Mouse (Mus musculus) liver, embryonic 14 days (tissue): Measurements from ENCODE around the gene Atg10. TPM values are rescaled to one million over a fixed set of nuclear protein-coding genes. Genes with fewer than 3 reads are reported as not detected.

Experiments
- polyA plus RNA-seq: library from polyadenylated mRNA; depleted of rRNA; stranded (reverse); fragments of >200 nt; gene quantifications from 2 replicates; pipeline ENCODE4 v1.2.3, GENCODE M21; 2012; rRNA removed

Gene Atg10
- polyA plus RNA-seq = 0.94 and 1.3 TPM in 2 replicates

GRCm38 (mm10) chr13:91223587-91224437 lies at the start of gene Atg10:
Gene Atg10, minus strand, starts transcription at chr13:91223968.

DNA sequence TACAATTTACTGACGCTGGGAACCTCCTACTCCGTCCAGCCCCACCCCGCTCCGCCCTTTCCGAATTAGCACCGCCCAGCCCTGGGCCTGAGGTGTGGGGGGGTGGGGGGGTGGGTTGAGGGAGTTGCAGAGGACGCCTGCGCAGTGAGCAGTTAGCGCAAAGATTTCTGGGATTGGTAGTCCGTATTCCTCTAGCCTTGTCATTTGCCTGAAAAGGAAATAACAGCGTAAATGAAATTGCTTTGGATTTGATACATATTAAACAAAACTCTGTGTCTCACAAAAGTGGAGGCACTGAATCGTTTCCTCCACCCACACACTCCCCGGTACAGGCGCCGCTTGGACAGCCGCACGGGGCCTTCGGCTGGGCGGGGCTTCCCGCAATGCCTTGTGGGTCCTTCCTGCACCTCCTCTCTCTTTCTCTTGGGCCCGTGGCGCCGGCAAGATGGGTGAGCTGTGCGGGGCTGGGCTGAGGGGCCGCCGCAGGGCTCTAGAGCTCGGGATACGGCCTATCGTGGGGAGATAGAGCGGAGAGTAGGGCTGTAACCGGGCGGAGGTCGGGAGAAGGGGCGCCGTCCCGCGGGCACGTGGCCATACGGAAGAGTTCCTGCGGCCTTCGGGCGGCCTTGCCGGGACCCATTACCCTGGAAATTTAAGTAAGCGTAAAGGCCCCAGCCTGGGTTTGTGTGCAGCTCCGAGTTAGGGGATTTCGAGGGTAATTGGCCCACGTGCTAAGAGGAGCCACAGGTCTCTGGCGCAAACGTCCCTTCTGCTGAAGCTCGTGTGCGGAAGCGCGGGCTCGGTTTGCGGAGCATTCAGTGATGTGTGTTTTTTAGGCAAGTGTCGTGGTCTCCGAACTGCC lies 300.8 kb downstream of the Atg10 start, which contains the start of gene Rps23:
Gene Rps23 (plus strand): TSS at position 208 of the 862 bp plus-strand sequence.

DNA sequence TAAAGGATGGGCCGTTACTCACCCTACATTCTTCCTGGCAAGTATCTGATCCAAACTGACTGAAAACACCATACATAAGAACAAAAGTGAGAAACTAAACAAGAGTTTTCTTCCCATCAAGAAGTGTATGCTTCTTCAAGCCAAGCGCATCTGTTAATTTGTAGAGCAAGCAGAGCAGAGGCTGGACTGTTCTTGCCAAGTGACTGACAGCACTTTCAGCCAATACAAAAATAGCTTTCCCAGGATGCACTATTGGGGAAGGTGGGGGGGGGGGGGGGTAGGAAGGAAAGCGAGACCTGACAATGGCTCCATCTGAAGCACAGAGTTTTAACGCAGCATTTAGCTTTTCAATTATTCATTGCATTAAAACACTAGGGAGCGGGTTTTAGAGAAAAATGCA lies 318.6 kb downstream of the Atg10 start, which contains the start of gene Atp6ap1l:
Gene Atp6ap1l (minus strand): TSS at position 180 of the 400 bp plus-strand sequence.

Other genes starting within 250 kb of the Atg10 start
- 21.7 and 23.5 TPM in 2 replicates for gene Ssbp2, start 236.3 kb upstream of the Atg10 start, polyA plus RNA-seq